Mouse (Mus musculus) embryonic facial prominence, embryonic 15.5 days (tissue): ENCODE results near the gene Tigar. TPM values are rescaled to one million over a fixed set of nuclear protein-coding genes. Genes with fewer than 3 reads are reported as not detected.

ENCODE experiments used
- ATAC-seq: fragments of 200-750 bp; cut with Nextera tagmentation; 2 replicates; pipeline ENCODE4 v1.8.0; 2017; ENCODE audit warnings: low read depth, moderate TSS enrichment; ENCODE audit not compliant: insufficient number of reproducible peaks, low FRiP score, low TSS enrichment
- H3K27ac ChIP-seq: fragments of 300-500 bp; sonication (generic); replicated peaks from 2 replicates; pipeline ENCODE4 v1.5.1; 2015; ENCODE audit warnings: mild to moderate bottlenecking, inconsistent platforms
- H3K27me3 ChIP-seq: fragments of 300-500 bp; sonication (generic); 2 replicates; pipeline ENCODE4 v1.6.1; 2015; ENCODE audit warnings: inconsistent platforms
- H3K36me3 ChIP-seq: fragments of 300-500 bp; sonication (generic); 2 replicates; pipeline ENCODE4 v1.6.1; 2015; ENCODE audit warnings: mild to moderate bottlenecking, inconsistent platforms
- H3K4me1 ChIP-seq: fragments of 300-500 bp; sonication (generic); 2 replicates; pipeline ENCODE4 v1.6.1; 2015; ENCODE audit warnings: inconsistent platforms
- H3K4me2 ChIP-seq: fragments of 300-500 bp; sonication (generic); replicated peaks from 2 replicates; pipeline ENCODE4 v1.6.1; 2015; ENCODE audit warnings: mild to moderate bottlenecking, inconsistent platforms
- H3K4me3 ChIP-seq: fragments of 300-500 bp; sonication (generic); replicated peaks from 2 replicates; pipeline ENCODE4 v1.5.1; 2015; ENCODE audit warnings: mild to moderate bottlenecking, inconsistent platforms
- H3K9ac ChIP-seq: fragments of 300-500 bp; sonication (generic); 2 replicates; pipeline ENCODE4 v1.6.1; 2015; ENCODE audit warnings: inconsistent platforms
- H3K9me3 ChIP-seq: fragments of 300-500 bp; sonication (generic); replicated peaks from 2 replicates; pipeline ENCODE4 v1.6.1; 2016; ENCODE audit warnings: inconsistent platforms
- WGBS: fragments of 180-500 bp; shearing (Covaris S2); methylation state at CpG from one replicate; pipeline ENCODE4 v1.1.7; 2015; 5-methylcytosine and 5-hydroxymethylcytosine counted together
- polyA plus RNA-seq: library from polyadenylated mRNA; unstranded; fragments of >200 nt; fragmentation: Nextera tagmentation; extraction: Ambion mirVana; gene quantifications from 2 replicates; pipeline ENCODE4 v1.2.1, GENCODE M21; 2015

Gene Tigar
- 2.7 and 3.1 TPM in 2 replicates for polyA plus RNA-seq

- Histone ChIP-seq H3K4me1 (peaks cover 13% of the 10 kb centered on the region; the same call in 1 of the 2 replicates), H3K4me2 (peak within 1 kb of the TSS; percentile 82), H3K36me3 (no peaks in the 10 kb centered on the region), H3K27ac (no peak within 1 kb of the TSS), H3K4me3 (peak within 1 kb of the TSS; percentile 61), H3K27me3 (no peaks in the 10 kb centered on the region), H3K9me3 (no peaks in the 10 kb centered on the region), H3K9ac (peak within 1 kb of the TSS; percentile 40)
- WGBS, result under 1% methylated on average over 37 of the region's 37 CpGs
- ATAC-seq, result peak; percentile 98
Measured at GRCm38 (mm10) chr6:127109402-127109930, at the start of gene Tigar. Gene Tigar, minus strand, starts transcription at chr6:127109557.

DNA sequence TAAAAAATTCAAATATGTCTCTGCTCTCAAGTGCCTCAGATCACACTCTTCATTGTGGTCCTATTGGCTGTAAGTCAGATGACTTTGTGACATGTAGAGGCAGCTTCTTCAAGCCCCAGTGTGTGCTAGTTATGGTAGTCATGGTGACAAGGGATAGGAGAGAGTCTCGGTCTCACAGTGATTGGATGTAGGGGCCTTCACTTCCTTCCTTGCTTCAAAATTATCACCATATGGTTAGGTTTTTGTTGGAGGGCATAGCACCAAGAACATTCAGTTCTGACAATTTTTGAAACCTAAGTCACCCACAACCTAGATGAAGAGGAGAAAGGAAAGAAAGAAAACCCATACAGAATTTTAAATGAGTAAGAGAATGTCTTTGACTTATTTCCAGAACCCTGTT, 48.0 kb upstream of the Tigar start:
- Histone ChIP-seq H3K9me3 (no peaks in the 10 kb centered on the region), H3K9ac (no peak overlapping the region), H3K4me3 (no peak overlapping the region), H3K4me2 (no peak overlapping the region), H3K36me3 (no peaks in the 10 kb centered on the region), H3K27me3 (0 out of 2 replicates have a peak, but pooled peaks cover 4% of the 10 kb centered on the region), H3K4me1 (peaks cover 29% of the 10 kb centered on the region), H3K27ac (no peak overlapping the region)
- no peak for ATAC-seq
- WGBS, result 30% methylated on average over 1 of the region's 1 CpGs

DNA sequence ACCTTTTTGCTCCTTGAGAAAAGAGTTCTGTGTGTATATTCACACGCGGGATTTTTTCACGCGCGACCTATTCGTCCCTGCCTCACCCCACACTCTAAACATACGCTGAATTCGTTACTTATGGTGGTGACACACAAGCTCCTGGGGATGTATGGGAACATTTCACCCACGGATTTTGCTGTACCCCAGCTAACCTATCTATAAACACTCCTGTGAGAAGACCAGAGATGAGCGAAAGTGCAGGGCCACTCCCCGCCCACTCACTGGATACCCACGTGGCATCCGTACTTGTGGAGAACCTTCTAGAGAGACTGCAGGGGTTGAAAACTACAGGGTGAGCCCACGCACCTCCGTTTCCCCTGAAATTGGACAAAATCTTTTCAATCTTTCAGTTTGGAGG, 46.1 kb upstream of the Tigar start:
- no peak for ATAC-seq
- peak overlapping the region; percentile 94 for H3K4me2 ChIP-seq
- H3K27me3 ChIP-seq, result 0 out of 2 replicates have a peak, but pooled peaks cover 4% of the 10 kb centered on the region
- H3K9ac ChIP-seq, result peak overlapping the region; percentile 13; the same call in 1 of the 2 replicates
- peak overlapping the region; percentile 76 for H3K4me3 ChIP-seq
- peaks cover 41% of the 10 kb centered on the region for H3K4me1 ChIP-seq
- H3K27ac ChIP-seq, result peak overlapping the region; percentile 93
- H3K9me3 ChIP-seq, result no peaks in the 10 kb centered on the region
- no peaks in the 10 kb centered on the region for H3K36me3 ChIP-seq
- WGBS, result under 1% methylated on average over 15 of the region's 15 CpGs

DNA sequence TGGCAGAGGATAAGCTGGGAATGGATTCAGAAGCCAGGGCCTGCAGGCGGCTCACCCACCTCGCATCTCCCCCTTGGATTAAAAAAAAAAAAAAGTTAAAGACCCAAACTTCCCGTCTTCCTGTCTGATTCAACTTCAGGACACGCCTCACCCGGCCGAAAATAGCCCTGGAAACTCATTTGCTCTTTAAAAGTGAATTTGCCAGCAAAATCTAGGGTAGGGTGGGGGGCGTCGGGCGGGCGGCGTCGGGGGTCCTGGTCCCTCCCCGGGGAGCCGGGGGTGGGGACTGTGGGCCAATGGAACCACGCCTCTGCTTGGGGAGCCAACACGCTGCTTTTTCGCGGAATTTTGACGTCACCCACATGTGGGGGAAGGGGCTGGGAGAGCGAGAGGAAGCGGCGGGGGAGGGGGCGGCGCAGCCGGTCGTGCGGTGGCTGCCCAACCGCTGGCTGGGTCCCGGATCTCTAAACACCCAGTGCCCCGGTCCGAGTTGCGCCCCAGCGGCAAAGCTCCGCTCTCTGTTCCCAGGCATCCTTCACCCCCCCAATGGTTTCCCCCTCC, 45.4 kb upstream of the Tigar start:
- Histone ChIP-seq H3K4me1 (peaks cover 41% of the 10 kb centered on the region), H3K9ac (peak overlapping the region; percentile 45), H3K36me3 (no peaks in the 10 kb centered on the region), H3K4me3 (peak overlapping the region; percentile 76), H3K27ac (peak overlapping the region; percentile 93), H3K4me2 (peak overlapping the region; percentile 94), H3K9me3 (no peaks in the 10 kb centered on the region), H3K27me3 (0 out of 2 replicates have a peak, but pooled peaks cover 4% of the 10 kb centered on the region)
- WGBS, result under 1% methylated on average over 33 of the region's 34 CpGs
- ATAC-seq, result peak; percentile 31

- peak overlapping the region; percentile 45 for H3K9ac ChIP-seq
- H3K4me2 ChIP-seq, result peak overlapping the region; percentile 94
- H3K36me3 ChIP-seq, result no peaks in the 10 kb centered on the region
- peak overlapping the region; percentile 93 for H3K27ac ChIP-seq
- H3K9me3 ChIP-seq, result no peaks in the 10 kb centered on the region
- peaks cover 41% of the 10 kb centered on the region for H3K4me1 ChIP-seq
- ATAC-seq, result no peak
- peak overlapping the region; percentile 76 for H3K4me3 ChIP-seq
- H3K27me3 ChIP-seq, result 0 out of 2 replicates have a peak, but pooled peaks cover 4% of the 10 kb centered on the region
- WGBS, result under 1% methylated on average over 30 of the region's 30 CpGs
Measured at GRCm38 (mm10) chr6:127153972-127154707, 44.8 kb upstream of the Tigar start.

DNA sequence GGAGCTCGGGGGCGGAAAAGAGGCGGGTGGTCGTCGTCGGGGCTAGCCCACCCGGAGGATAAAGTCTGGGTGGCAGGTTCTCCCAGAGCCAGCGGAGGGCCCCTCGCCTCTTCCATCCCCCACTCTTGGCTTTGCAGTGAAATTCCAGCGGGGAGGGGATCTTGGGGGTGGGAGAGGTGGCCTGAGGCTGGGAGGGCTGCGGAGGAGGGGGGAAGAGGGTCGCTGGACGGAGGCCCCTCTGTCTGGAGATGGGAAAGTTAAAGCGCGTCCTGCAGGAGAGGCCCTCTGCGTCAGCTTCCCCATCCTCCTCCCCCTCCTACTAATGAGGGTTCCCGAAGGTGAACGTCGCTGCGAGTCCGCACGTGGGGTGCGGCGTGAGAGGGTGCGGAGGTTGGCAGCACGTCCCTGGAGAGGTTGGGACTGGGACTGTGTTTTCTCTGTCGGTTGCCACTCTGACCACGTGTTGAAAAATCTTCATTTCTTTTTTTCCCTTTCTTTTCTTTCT, 44.0 kb upstream of the Tigar start:
- Histone ChIP-seq H3K9me3 (no peaks in the 10 kb centered on the region), H3K4me3 (peak overlapping the region; percentile 76), H3K27ac (peak overlapping the region; percentile 93), H3K36me3 (no peaks in the 10 kb centered on the region), H3K27me3 (0 out of 2 replicates have a peak, but pooled peaks cover 4% of the 10 kb centered on the region), H3K4me1 (peaks cover 44% of the 10 kb centered on the region), H3K9ac (0 out of 2 replicates have a peak overlapping the region, but pooled peaks have one; percentile 6), H3K4me2 (peak overlapping the region; percentile 94)
- ATAC-seq, result no peak
- WGBS, result under 1% methylated on average over 28 of the region's 28 CpGs

- peak within 1 kb of the TSS; percentile 76 for H3K4me3 ChIP-seq
- H3K9me3 ChIP-seq, result no peaks in the 10 kb centered on the region
- peak within 1 kb of the TSS; percentile 94 for H3K4me2 ChIP-seq
- under 1% methylated on average over 40 of the region's 40 CpGs for WGBS
- ATAC-seq, result peak; percentile 77
- 0 out of 2 replicates have a peak, but pooled peaks cover 4% of the 10 kb centered on the region for H3K27me3 ChIP-seq
- no peaks in the 10 kb centered on the region for H3K36me3 ChIP-seq
- peak within 1 kb of the TSS; percentile 93 for H3K27ac ChIP-seq
- peak within 1 kb of the TSS; percentile 27 for H3K9ac ChIP-seq
- peaks cover 54% of the 10 kb centered on the region for H3K4me1 ChIP-seq
Measured at GRCm38 (mm10) chr6:127152106-127152951, 43.0 kb upstream of the Tigar start, which contains the start of gene Ccnd2. Gene Ccnd2, minus strand, starts transcription at chr6:127152193.

DNA sequence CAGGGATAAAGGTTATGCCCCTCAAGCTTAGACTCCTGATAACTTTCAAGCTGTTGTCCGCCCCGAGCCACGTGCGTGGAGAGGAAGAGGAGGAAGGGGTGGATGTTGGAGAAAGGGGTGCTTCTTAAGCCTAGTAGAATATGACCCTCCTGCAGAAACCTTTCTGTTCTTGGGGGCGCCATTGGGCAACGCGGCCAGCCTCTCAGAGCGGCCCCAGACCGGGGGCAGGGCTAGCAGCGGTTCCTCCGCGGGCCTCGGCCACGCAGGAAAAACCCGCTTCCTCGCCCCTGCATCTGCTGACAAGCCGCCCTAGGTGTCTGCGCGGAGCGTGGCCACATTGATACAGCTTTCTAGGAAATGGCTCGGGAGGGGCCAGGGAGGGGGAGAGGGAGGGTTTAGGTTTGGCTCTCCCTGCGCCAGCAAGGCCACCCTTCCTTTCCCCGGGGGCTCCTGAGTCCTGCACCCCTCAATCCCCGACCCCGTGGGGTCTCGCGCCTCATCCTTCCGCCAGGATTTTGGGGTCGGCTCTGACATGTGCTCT, 42.3 kb upstream of the Tigar start:
- Histone ChIP-seq H3K4me2 (peak overlapping the region; percentile 94), H3K4me3 (peak overlapping the region; percentile 76), H3K27ac (peak overlapping the region; percentile 93), H3K4me1 (peaks cover 60% of the 10 kb centered on the region), H3K27me3 (no peaks in the 10 kb centered on the region), H3K9me3 (no peaks in the 10 kb centered on the region), H3K36me3 (peaks cover 2% of the 10 kb centered on the region; the same call in 1 of the 2 replicates), H3K9ac (peak overlapping the region; percentile 27)
- under 1% methylated on average over 29 of the region's 29 CpGs for WGBS
- ATAC-seq, result no peak

DNA sequence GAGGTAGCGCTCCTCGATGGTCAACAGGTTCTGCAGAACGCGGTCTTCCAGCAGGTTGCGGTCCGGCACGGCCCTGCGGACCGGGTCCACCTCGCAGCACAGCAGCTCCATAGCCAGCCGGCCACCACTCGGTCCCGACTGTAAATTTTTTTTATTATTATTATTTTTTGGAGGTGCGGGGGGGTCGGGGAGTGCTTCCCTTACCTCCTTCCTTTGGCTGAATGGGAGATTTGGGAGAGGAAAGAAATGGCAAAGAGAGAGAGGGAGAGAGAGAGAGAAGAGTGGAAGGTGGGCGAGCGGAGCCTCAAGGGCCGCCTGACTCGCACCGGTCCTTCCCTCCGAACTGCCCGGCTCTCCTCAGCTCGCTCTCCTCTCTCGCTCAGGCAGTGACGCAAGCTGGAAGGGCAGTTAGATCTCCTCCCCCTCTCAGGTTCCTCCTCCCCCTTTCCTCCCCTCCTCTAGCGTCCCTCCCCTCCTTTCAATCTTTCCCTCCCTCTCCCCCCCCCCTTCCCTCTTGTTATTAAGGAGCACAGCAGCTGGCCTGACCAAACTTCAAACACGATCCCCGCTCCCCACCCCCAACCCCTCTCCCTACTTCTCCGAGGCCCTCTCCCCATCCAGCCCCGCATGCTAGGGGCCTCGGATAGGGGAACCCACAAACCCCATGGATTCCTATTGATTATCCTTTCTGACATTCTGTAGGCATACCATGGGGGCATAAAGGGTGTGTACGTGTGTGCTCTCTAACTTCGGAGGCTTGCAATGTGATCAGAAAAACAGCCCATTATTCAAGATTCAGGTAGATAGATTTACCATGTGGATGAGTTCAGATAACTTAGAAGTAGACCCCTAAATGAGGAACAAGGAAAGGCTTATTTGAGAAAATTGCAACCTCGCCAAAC, 41.6 kb upstream of the Tigar start:
- Histone ChIP-seq H3K4me3 (peak overlapping the region; percentile 76), H3K27ac (peak overlapping the region; percentile 93), H3K4me1 (peaks cover 67% of the 10 kb centered on the region), H3K9me3 (no peaks in the 10 kb centered on the region), H3K27me3 (no peaks in the 10 kb centered on the region), H3K36me3 (peaks cover 9% of the 10 kb centered on the region; the same call in 1 of the 2 replicates), H3K4me2 (peak overlapping the region; percentile 94), H3K9ac (peak overlapping the region; percentile 77)
- WGBS, result under 1% methylated on average over 33 of the region's 34 CpGs
- ATAC-seq, result peak; percentile 70
